25 mouse cellular contexts compared by ENCODE assay signal in genomic region chr15:86506666-86507065, GRCm38 (mm10).
DNase-seq lines count a peak whose midpoint lies in the region; ATAC-seq lines count a peak whose summit lies in the region.
"Had no signal": no experiment of that assay in that cellular context is flagged by ENCODE, and none has a peak within 500 bp of the region (broad histone marks: within the 10 kb centered on the region; RNA-seq: fewer than 3 reads in every experiment).

No protein-coding gene starts in this region.

- H3K27ac ChIP-seq in forebrain, embryonic 11.5 days (ENCODE audit: low read depth, low read length), result no peak overlapping the region
- H3K27ac ChIP-seq in forebrain, embryonic 15.5 days (replicated peaks), result no peak overlapping the region
- H3K27ac ChIP-seq: forebrain, embryonic 10.5 days; heart, adult 2 months; heart, embryonic 10.5 days; heart, embryonic 13.5 days; hindbrain, embryonic 14.5 days; hindbrain, postnatal 0 days had no signal

- H3K4me3 ChIP-seq in forebrain, embryonic 11.5 days (ENCODE audit: low read depth, low read length), result no peak overlapping the region
- H3K4me3 ChIP-seq in forebrain, embryonic 15.5 days, result no peak overlapping the region
- H3K4me3 ChIP-seq: forebrain, embryonic 10.5 days; heart, adult 2 months; heart, embryonic 10.5 days; heart, embryonic 13.5 days had no signal

- no peaks in the 10 kb centered on the region for H3K4me1 ChIP-seq in forebrain, embryonic 11.5 days (replicated peaks; ENCODE audit: control insufficient read depth, insufficient read depth, low read length)
- peaks cover 5% of the 10 kb centered on the region; the same call in 1 of the 2 replicates for H3K4me1 ChIP-seq in forebrain, embryonic 15.5 days
- H3K4me1 ChIP-seq: heart, embryonic 10.5 days; heart, embryonic 13.5 days had no signal

- no peaks in the 10 kb centered on the region for H3K27me3 ChIP-seq in forebrain, embryonic 11.5 days (ENCODE audit: control insufficient read depth, insufficient read depth, low read length)
- H3K27me3 ChIP-seq in forebrain, embryonic 15.5 days, result no peaks in the 10 kb centered on the region
- H3K27me3 ChIP-seq: CH12.LX had no signal

- DNase-seq in forebrain, embryonic 11.5 days (ENCODE audit: low spot score), result peak; percentile 28
- peak; percentile 1 to 4 for DNase-seq in layer of hippocampus, postnatal 10 days (ENCODE audit: low spot score in 2 of 2)
- no peak for DNase-seq in layer of hippocampus, adult 8-10 months (ENCODE audit: low spot score in 2 of 2)
- peak; percentile 29 for DNase-seq in testis, postnatal 10 days (ENCODE audit: low spot score)
- DNase-seq in testis, postnatal 14 days (ENCODE audit: low spot score), result no peak
- DNase-seq: adrenal gland, postnatal 10 days; adrenal gland, postnatal 36 days; B cell, adult 2 months; cerebellum, adult 2 months; cerebellum, adult 9-11 months; gastrocnemius, postnatal 25 days; heart, postnatal 14 days had no signal

- WGBS in forebrain, embryonic 11.5 days, result 80% methylated on average over 4 of the region's 4 CpGs
- WGBS in forebrain, embryonic 15.5 days, result 84% methylated on average over 4 of the region's 4 CpGs

- no peaks in the 10 kb centered on the region for H3K36me3 ChIP-seq in forebrain, embryonic 11.5 days (ENCODE audit: control insufficient read depth, insufficient read depth, low read length)
- no peaks in the 10 kb centered on the region for H3K36me3 ChIP-seq in forebrain, embryonic 15.5 days
- H3K36me3 ChIP-seq: forebrain, embryonic 10.5 days; G1E; heart, embryonic 10.5 days; heart, embryonic 13.5 days had no signal

- H3K4me2 ChIP-seq in forebrain, embryonic 11.5 days (ENCODE audit: low read depth, low read length, severe bottlenecking), result no peak overlapping the region
- H3K4me2 ChIP-seq in forebrain, embryonic 15.5 days (replicated peaks), result no peak overlapping the region
- H3K4me2 ChIP-seq: heart, embryonic 13.5 days; hindbrain, embryonic 14.5 days had no signal

- no peak overlapping the region for H3K9ac ChIP-seq in forebrain, embryonic 11.5 days (ENCODE audit: low read length)
- no peak overlapping the region for H3K9ac ChIP-seq in forebrain, embryonic 15.5 days (replicated peaks)
- H3K9ac ChIP-seq: heart, embryonic 13.5 days; hindbrain, embryonic 14.5 days had no signal

- no peaks in the 10 kb centered on the region for H3K9me3 ChIP-seq in forebrain, embryonic 11.5 days (ENCODE audit: control insufficient read depth, low read length)
- H3K9me3 ChIP-seq in forebrain, embryonic 15.5 days, result no peaks in the 10 kb centered on the region
- H3K9me3 ChIP-seq: forebrain, embryonic 10.5 days; heart, embryonic 10.5 days; heart, embryonic 13.5 days had no signal

- ATAC-seq in forebrain, embryonic 11.5 days (replicated peaks; ENCODE audit: low FRiP score), result no peak
- no peak for ATAC-seq in forebrain, embryonic 15.5 days (replicated peaks)
- ATAC-seq in megakaryocyte progenitor cell, adult 5-6 weeks (replicated peaks; ENCODE audit: poor library complexity), result no peak
- ATAC-seq: forebrain, embryonic 14.5 days; hindbrain, postnatal 0 days; inflammation-experienced regulatory T-cells, adult 6 months; Patski had no signal

Comparison
In these comparisons a context has a peak if more than half of its experiments do, and no peak if none do; other contexts are left out.
1. DNase-seq: peak in forebrain, embryonic 11.5 days (single experiment), layer of hippocampus, postnatal 10 days (2 of 2) and testis, postnatal 10 days (single experiment); none in layer of hippocampus, adult 8-10 months (0 of 2) and testis, postnatal 14 days (single experiment).